Comparison of ENCODE assay signal across 9 mouse cellular contexts in the genomic region with DNA sequence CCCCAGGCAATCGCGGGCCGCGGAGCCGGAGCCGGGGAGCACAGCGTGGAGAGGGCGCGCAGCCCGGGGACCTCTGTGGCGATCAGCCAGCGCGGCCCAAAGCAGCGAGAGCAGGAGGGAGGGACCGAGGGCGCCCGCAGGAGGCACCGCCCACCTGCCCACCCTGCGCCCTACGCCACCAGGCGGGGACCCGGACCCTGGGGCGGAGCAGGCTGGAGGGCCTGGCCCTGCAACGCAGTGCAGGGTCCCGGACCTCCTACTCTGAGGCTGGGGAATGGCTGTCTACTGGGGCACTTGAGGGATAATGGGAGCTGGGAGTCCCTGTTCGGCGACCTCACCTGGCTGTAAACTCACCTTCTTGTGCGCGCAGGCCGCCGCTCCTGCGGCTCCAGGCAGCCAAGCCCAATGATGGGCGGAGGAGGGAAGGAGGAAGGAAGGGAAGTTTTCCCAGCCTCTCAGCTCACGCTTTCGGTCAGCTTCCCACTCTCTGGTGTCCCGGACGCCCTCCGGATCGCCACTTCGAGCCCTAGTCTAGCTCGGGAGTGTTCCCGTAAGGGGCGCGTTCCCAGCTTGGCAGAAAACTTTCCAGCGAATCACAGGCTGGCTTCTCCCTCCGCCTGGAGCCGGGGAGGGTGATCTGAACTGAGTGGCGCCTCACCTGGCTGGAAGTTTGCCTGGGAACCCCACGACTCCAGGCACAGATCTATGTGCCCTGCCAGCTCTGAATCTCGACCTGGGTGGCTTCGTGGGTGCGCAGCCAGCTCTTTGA. TPM values are rescaled to one million over a fixed set of nuclear protein-coding genes. Genes with fewer than 3 reads are reported as not detected.
DNase-seq lines count a peak whose midpoint lies in the region; ATAC-seq lines count a peak whose summit lies in the region.
"Had no signal": no experiment of that assay in that cellular context is flagged by ENCODE, and none has a peak within 500 bp of the region (broad histone marks: within the 10 kb centered on the region; RNA-seq: fewer than 3 reads in every experiment).

Gene Tmem51 (minus strand): TSS at position 174 of the 769 bp plus-strand sequence.

- H3K27me3 ChIP-seq in neural tube, embryonic 15.5 days (replicated peaks) = peaks cover 33% of the 10 kb centered on the region

- peak; percentile 59 for ATAC-seq in neural tube, embryonic 15.5 days (ENCODE audit: low FRiP score)

- no peaks in the 10 kb centered on the region for H3K9me3 ChIP-seq in neural tube, embryonic 15.5 days (replicated peaks)

- H3K27ac ChIP-seq in neural tube, embryonic 15.5 days (replicated peaks) = no peak within 1 kb of the TSS

- peak within 1 kb of the TSS; percentile 97 for H3K4me2 ChIP-seq in neural tube, embryonic 15.5 days

- peak within 1 kb of the TSS; percentile 49 for H3K9ac ChIP-seq in neural tube, embryonic 15.5 days (replicated peaks)

- H3K36me3 ChIP-seq in neural tube, embryonic 15.5 days = no peaks in the 10 kb centered on the region

- H3K4me3 ChIP-seq in neural tube, embryonic 15.5 days (replicated peaks) = peak within 1 kb of the TSS; percentile 55

- DNase-seq in heart, adult 11 months = peak; percentile 97
- no peak for DNase-seq in heart, adult 8-10 months (ENCODE audit: low spot score)
- peak; percentile 62 to 66 for DNase-seq in cerebellum, postnatal 36 days
- DNase-seq in heart, adult 18-20 months = peak; percentile 67 to 71
- peak; percentile 79 for DNase-seq in kidney, adult 11 months
- DNase-seq in lung, adult 18-20 months = peak; percentile 74 to 79
- no peak for DNase-seq in adipocyte (ENCODE audit: low spot score)

- peaks cover 36% of the 10 kb centered on the region for H3K4me1 ChIP-seq in neural tube, embryonic 15.5 days

- under 1% methylated on average over 52 of the region's 52 CpGs for WGBS in neural tube, embryonic 15.5 days

RNA-seq across cellular contexts. Expression of gene Tmem51, which starts in this region (rescaled TPM):
- total RNA-seq in heart, adult 8-10 months (2022) = 1 to 10 TPM; 4.4 to 5.4 (median 4.7) TPM
- 1 to 10 TPM; 3.4 to 5.2 TPM for total RNA-seq in heart, adult 18-20 months (2021)
- 5.9 and 11.0 TPM in 2 replicates for polyA plus RNA-seq in neural tube, embryonic 15.5 days (2015; fragmentation: Nextera tagmentation; extraction: Ambion mirVana)
- polyA plus RNA-seq: C2C12 had no signal

Comparison
In these comparisons a context has a peak if more than half of its experiments do, and no peak if none do; other contexts are left out.
1. DNase-seq: peak in heart, adult 11 months (single experiment), cerebellum, postnatal 36 days (2 of 2), heart, adult 18-20 months (2 of 2), kidney, adult 11 months (single experiment) and lung, adult 18-20 months (2 of 2); none in heart, adult 8-10 months (single experiment) and adipocyte (single experiment).